Mouse (Mus musculus) left cerebral cortex, adult 9 months (tissue): ENCODE data around the gene Fkbp14.
A peak's percentile ranks its signal among the peaks of the same experiment; 100 is the strongest.

Experiments
- DNase-seq, 2 experiments: peaks; one replicate each; pipeline ENCODE4 v3.0.0; 2022; ENCODE audit warnings: low spot score in 2 of 2

Gene Fkbp14

GRCm38 (mm10) chr6:54588212-54588611, 8.9 kb downstream of the Fkbp14 start:
- no peak for DNase-seq

GRCm38 (mm10) chr6:54587683-54588082, 9.4 kb downstream of the Fkbp14 start:
- DNase-seq, result no peak

DNA sequence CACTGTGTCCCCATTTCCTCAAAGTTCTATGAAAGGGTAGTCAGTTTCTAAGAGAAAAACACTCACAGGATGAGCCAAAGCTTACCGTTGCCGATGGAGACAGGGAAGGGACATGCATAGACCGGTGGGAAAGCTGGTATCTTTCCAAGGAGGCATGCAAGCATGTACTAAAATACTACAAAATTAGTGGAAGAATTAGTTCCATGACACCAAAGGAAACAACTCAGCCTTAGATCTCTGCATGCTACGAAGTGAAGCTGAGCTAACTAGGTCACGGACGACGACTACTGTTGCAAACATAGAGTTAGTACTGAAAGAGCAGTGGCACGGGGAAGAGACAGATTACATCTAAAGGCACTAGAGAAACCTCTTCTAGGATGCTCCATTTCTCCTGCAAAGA, 10.2 kb downstream of the Fkbp14 start:
- no peak for DNase-seq

DNA sequence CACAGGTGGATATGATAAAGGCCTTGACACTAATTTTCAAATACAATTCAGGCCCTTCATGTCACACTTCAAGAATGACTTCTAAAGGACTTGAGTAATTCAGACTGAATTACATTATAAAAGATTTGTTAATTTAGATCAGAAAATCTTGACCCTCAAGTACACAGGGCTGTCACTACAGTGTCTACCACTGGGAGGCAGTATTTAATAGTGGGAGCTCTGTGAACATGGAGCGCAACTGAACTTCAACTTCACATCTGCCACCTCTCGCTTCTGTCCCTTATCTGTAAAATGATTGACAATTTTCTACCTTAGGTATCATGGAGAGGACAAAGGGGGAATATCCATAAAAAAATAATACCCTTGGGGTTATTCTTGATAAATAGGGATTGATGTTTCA, 10.9 kb downstream of the Fkbp14 start:
- DNase-seq, result peak in 1 of 2 experiments; percentile 55

DNA sequence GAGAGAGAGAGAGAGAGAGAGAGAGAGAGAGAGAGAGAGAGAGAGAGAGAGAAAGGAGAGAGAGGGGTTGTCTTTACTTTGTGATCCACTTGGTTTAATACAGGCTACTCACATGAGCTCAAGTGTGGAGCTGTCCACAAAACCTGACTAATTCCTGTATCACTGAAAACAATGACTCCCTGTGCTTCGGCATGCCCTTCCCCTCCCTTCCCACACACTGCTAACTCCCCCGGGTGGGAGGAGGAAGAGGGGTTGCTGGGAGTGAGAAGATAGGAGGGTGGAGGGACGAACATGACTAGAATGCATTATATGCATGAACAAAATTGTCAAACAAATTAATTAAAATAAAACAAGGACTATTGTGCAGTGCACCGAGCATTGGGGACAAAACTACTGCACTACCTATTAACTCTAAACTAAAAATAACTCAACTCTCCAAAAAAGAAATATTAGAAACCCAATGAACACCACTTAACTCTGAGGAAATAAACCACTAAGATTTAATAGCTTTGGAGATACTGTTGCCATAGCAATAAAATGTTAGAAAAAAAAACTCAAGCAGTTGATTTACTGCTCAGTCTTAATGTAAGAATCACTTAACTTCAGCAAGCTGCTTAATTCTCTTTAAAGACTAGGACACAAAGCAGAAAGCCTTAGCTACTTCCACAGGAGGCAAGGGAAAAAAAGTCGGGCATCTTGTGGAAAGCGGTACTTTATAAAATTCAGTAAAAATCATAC, 23.7 kb downstream of the Fkbp14 start:
- DNase-seq, result no peak

DNA sequence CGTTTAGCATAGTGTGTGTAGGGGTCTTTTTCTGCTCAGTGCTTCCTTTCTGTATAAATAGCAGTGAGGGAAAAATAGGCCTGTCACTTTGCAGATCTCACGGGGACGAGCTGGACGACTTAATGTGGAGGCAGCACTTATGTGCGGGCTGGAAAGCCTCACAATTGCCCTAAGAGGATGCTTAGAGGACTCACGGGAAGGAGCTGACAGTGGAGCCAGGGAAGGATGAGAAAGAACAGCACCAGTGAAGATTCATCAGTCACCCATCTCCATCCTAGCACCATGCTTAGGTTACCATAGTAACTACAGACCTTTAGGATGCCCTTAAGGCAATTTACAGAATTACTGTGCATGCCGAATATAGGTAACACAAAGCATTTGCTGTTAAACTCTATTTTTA, 27.3 kb downstream of the Fkbp14 start:
- peak in 1 of 2 experiments; percentile 19 for DNase-seq

DNA sequence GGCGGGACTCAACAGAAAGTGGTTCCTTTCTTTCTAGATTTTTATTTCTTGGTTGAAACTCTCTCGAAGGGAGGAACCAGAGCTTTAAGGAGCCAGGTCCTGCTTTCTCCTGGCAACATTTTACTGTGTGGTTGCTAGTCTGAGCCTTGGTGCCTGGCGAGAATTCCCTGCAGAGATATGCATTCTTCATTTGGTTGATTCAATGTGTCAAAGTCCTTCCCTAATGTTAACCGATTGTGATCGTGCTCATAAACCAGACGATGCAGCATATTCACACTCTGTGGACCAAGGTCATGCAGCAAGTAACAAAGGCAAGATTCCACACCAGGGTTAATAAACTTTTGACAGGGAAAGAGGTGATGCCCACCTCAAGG, 30.6 kb downstream of the Fkbp14 start:
- DNase-seq, result no peak

GRCm38 (mm10) chr6:54565665-54566545, 31.2 kb downstream of the Fkbp14 start, which contains the start of gene Scrn1:
Scrn1 (minus strand) TSS chr6:54566489.
- peak; percentile 58 to 78 for DNase-seq

- peak in 1 of 2 experiments; percentile 30 for DNase-seq
These were observed 32.1 kb downstream of the Fkbp14 start for GRCm38 (mm10) chr6:54565012-54565411.

GRCm38 (mm10) chr6:54564506-54564991, 32.6 kb downstream of the Fkbp14 start:
- DNase-seq, result no peak

DNA sequence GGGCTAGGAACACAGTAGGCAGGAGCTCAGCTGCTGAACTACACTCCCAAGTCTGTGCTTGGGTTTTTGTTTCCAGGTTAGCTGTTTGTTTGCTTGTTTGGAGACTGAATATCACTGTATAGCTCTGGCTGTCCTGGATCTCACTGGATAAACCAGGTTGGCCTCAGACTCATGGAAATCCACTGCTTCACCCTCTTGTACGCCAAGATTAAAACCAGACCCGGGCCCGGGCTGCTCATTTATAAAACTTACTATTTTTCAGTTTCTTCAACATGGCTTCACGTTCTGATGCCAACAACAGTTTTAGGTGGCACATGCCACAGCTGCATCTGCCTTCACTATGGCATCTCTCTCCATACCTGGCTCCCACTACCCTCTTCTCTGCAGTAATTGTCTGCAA, 33.5 kb downstream of the Fkbp14 start:
- DNase-seq, result no peak

GRCm38 (mm10) chr6:54562018-54562809, 34.9 kb downstream of the Fkbp14 start:
- no peak for DNase-seq

- no peak for DNase-seq
These were observed 38.6 kb downstream of the Fkbp14 start for GRCm38 (mm10) chr6:54558466-54558865.

GRCm38 (mm10) chr6:54557671-54558070, 39.4 kb downstream of the Fkbp14 start:
- DNase-seq, result no peak

- no peak for DNase-seq
These were observed 41.3 kb downstream of the Fkbp14 start for GRCm38 (mm10) chr6:54555816-54556215.

DNA sequence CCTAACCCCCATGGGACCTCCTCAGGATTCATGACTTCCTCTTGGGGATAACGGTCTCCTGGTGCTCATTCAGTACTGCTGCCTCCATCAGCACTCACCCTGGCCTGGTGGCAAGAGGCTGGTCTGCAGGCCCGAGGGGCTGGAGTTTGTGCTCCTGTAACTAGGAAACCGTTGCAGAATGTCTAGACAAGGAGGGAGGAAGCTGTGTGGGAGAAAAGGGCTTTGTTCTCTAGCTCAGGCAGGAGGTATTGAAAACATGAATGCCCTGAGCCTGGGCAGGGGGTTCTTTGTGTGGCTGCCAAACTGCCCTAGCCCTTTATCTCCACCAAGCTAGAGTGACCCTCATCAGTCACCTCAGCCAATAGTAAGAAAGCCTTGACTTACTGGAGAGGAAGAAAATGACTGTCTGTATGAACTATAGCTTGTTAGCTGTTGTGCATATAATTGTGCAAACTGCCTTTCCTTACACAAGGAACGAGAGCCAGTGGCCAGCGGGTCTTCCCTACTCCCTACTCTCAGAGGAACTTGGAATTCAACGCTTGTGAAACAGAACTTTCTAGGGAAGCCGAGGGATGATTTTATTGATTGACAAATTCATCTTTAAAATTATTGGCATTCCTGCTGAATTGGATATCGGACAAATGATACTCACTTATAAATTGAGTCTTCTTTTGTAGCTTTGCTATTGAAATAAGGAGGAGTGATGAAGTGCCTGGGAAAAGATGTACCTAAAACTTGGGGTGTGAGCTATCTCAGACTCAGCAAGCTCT, 42.6 kb downstream of the Fkbp14 start:
- no peak for DNase-seq

DNA sequence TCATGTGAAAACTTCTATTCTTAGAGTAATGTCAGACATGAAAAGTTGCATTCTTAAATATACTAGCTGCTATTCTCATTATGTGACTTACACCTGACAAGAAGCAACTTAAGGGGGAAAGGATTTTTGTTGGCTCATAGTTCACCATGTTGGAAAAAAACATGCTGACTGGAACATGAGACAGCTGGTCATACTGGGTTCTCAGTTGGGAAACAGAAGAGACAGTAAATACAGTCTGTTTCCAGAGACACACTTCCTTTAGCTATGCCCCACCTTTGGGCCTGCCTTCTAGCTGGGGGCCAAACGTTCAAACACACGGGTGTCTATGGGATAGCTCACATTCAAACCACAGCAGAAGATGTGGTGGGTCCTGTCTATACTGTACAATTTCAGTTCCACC, 43.5 kb downstream of the Fkbp14 start:
- no peak for DNase-seq

- no peak for DNase-seq
These were observed 44.2 kb downstream of the Fkbp14 start for GRCm38 (mm10) chr6:54552721-54553413.

- DNase-seq, result no peak
These were observed 46.2 kb downstream of the Fkbp14 start for GRCm38 (mm10) chr6:54550801-54551323.

GRCm38 (mm10) chr6:54549311-54549710, 47.8 kb downstream of the Fkbp14 start:
- DNase-seq, result no peak
